Mouse (Mus musculus): ENCODE results near the gene Tvp23b. TPM values are rescaled to one million over a fixed set of nuclear protein-coding genes. Genes with fewer than 3 reads are reported as not detected.
A peak's percentile ranks its signal among the peaks of the same experiment; 100 is the strongest.

The Tvp23b gene
- polyA plus RNA-seq, 1 experiment from 2014 or later, result 42.2 TPM

DNA sequence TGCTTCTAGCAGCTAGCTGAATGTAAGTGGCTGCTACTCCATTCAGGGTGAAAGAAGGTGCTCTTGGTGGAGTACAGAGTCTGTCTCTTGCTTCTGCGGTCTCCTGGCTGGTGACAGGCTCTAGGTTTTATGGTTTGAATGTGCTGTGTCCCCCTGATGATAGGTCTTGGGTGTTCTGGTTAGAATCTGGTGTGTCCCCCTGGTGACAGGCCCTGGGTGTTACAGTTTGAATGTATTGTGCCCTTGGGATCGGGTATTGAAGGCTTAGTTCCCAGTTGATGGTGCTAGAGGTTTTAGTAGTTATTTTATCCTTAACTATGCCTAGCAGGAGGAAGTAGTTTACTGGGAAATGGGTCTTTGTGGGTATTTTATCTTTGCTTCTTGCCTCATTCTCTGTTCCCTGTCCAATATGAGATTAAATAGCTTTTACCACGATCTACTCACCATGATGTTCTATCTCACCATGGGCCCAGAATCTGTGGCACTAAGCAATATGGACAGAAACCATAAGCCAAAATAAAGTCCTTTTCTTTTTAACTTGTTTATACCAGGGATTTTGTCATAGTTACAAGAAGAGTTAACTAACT, 30.6 kb downstream of the Tvp23b start:
- Histone ChIP-seq H3K27ac (no peak overlapping the region), H3K4me2 (no peak overlapping the region), H3K36me3 (replicated peaks) (no peaks in the 10 kb centered on the region), H3K4me1 (peaks cover 7% of the 10 kb centered on the region; the same call in 1 of the 2 replicates), H3K27me3 (no peaks in the 10 kb centered on the region), H3K9me3 (no peaks in the 10 kb centered on the region), H3K9ac (no peak overlapping the region), H3K4me3 (replicated peaks) (no peak overlapping the region)
- ATAC-seq (ENCODE audit: low FRiP score), result no peak
- 79% methylated on average over 3 of the region's 3 CpGs for WGBS

DNA sequence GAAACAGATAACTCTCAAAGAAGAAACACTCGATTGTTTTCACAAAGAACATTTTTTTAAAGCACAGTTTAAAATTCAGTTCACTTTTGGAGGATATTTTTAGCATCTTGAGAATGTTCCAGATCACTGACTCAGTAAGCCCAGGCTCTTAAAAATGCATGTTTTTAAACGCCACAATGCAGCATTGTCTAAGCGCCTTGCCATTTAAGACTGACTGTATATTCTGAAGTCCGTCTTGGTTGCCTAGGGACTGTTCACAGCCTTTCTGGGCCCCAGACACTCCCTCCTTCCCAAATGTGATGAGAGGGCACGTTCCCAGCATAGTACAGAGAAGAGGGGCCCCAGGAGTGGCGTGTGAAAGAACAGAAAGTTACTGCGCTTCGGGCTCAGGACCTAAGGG, 32.1 kb downstream of the Tvp23b start:
- Histone ChIP-seq H3K4me2 (no peak overlapping the region), H3K9me3 (no peaks in the 10 kb centered on the region), H3K4me1 (peaks cover 7% of the 10 kb centered on the region; the same call in 1 of the 2 replicates), H3K36me3 (replicated peaks) (no peaks in the 10 kb centered on the region), H3K27ac (no peak overlapping the region), H3K9ac (no peak overlapping the region), H3K27me3 (no peaks in the 10 kb centered on the region), H3K4me3 (replicated peaks) (no peak overlapping the region)
- no peak for ATAC-seq (ENCODE audit: low FRiP score)
- 47% methylated on average over 8 of the region's 8 CpGs for WGBS

DNA sequence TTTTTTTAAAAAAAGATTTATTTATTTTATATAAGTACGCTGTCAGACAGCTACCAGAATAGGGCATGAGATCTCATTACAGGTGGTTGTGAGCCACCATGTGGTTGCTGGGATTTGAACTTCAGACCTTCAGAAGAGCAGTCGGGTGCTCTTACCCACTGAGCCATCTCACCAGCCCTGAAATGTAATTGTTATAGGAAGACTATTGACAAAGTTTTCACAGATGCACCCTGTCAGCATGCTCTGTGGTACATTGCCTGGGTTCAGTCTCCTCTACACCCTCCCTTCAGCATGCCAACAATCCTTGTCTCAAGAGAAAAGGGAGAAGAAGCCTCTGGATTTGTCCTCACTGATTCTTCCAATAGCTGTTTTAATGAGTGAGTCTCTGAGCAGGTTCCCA, 33.9 kb downstream of the Tvp23b start:
- Histone ChIP-seq H3K9me3 (no peaks in the 10 kb centered on the region), H3K4me2 (no peak overlapping the region), H3K4me1 (peaks cover 7% of the 10 kb centered on the region; the same call in 1 of the 2 replicates), H3K36me3 (replicated peaks) (no peaks in the 10 kb centered on the region), H3K4me3 (replicated peaks) (no peak overlapping the region), H3K9ac (no peak overlapping the region), H3K27ac (no peak overlapping the region), H3K27me3 (no peaks in the 10 kb centered on the region)
- 91% methylated on average over 2 of the region's 2 CpGs for WGBS
- no peak for ATAC-seq (ENCODE audit: low FRiP score)

DNA sequence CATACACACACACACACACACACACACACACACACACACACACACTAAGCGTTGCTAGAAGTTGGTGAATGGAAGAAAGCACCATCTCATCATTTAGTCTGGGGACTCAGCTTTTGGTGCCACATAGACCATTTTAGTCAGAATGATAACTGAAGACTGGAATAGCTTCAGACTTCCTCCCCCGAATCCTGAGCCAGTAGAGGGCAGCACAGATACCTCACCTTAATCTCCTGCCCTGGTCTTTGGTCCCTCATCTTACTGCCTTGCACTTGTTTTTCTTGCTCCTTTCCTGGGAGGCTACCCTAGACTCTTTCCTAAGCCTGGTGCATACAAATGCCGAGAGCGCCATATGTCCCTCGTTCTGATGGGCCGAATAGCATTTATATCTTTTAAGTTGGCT, 35.3 kb downstream of the Tvp23b start:
- Histone ChIP-seq H3K4me1 (peaks cover 7% of the 10 kb centered on the region; the same call in 1 of the 2 replicates), H3K4me3 (replicated peaks) (no peak overlapping the region), H3K9me3 (peaks cover 2% of the 10 kb centered on the region; the same call in 1 of the 2 replicates), H3K4me2 (no peak overlapping the region), H3K27ac (no peak overlapping the region), H3K27me3 (no peaks in the 10 kb centered on the region), H3K36me3 (replicated peaks) (no peaks in the 10 kb centered on the region), H3K9ac (no peak overlapping the region)
- WGBS, result 73% methylated on average over 6 of the region's 6 CpGs
- ATAC-seq (ENCODE audit: low FRiP score), result no peak

DNA sequence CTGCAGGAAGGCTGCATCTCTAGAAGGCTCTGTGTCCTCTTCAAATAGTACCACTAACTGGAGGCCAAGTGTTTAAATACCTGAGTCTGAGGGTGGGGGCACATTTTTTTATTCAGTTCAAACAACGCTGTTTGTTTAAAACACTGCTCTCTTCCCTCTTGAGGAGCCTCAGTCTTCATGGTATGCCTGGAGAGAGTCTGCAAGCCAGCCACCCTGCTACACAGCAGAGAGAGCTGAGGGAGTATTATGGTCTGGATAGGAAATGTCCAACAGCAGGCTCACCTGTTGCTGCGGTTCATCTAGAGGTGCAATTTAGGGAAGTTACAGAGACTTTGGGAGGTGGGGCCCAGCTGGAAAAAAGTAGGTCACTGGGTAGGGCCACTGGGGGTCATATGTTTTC, 36.2 kb downstream of the Tvp23b start:
- H3K4me3 ChIP-seq (replicated peaks), result no peak overlapping the region
- ATAC-seq (ENCODE audit: low FRiP score), result no peak
- no peaks in the 10 kb centered on the region for H3K36me3 ChIP-seq (replicated peaks)
- no peak overlapping the region for H3K4me2 ChIP-seq
- peaks cover 4% of the 10 kb centered on the region; the same call in 1 of the 2 replicates for H3K9me3 ChIP-seq
- 86% methylated on average over 2 of the region's 2 CpGs for WGBS
- no peaks in the 10 kb centered on the region for H3K27me3 ChIP-seq
- no peak overlapping the region for H3K9ac ChIP-seq
- no peak overlapping the region for H3K27ac ChIP-seq
- H3K4me1 ChIP-seq, result peaks cover 7% of the 10 kb centered on the region; the same call in 1 of the 2 replicates

DNA sequence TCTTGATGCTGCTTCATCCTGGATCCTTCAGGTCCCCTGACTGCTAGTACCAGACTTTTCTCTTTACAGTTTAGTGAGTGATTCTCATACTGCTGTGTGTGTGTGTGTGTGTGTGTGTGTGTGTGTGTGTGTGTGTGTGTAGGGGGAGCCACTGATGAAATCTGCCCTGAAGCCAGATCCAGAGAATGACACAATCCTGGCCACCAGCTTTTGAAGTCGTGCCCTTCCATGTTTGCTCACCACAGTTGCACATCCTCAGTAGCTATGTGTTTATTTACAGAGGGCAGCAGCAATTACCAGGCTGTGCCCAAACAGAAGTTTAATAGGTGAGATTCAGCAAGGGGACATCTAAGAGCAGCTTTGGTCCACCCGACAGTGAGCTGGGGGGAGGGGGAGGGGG, 37.5 kb downstream of the Tvp23b start:
- no peak overlapping the region for H3K4me3 ChIP-seq (replicated peaks)
- H3K4me1 ChIP-seq, result peaks cover 5% of the 10 kb centered on the region; the same call in 1 of the 2 replicates
- H3K27me3 ChIP-seq, result no peaks in the 10 kb centered on the region
- no peak overlapping the region for H3K4me2 ChIP-seq
- H3K9ac ChIP-seq, result no peak overlapping the region
- no peak overlapping the region for H3K27ac ChIP-seq
- H3K9me3 ChIP-seq, result peaks cover 4% of the 10 kb centered on the region; the same call in 1 of the 2 replicates
- no peaks in the 10 kb centered on the region for H3K36me3 ChIP-seq (replicated peaks)
- 47% methylated on average over 2 of the region's 2 CpGs for WGBS
- no peak for ATAC-seq (ENCODE audit: low FRiP score)

DNA sequence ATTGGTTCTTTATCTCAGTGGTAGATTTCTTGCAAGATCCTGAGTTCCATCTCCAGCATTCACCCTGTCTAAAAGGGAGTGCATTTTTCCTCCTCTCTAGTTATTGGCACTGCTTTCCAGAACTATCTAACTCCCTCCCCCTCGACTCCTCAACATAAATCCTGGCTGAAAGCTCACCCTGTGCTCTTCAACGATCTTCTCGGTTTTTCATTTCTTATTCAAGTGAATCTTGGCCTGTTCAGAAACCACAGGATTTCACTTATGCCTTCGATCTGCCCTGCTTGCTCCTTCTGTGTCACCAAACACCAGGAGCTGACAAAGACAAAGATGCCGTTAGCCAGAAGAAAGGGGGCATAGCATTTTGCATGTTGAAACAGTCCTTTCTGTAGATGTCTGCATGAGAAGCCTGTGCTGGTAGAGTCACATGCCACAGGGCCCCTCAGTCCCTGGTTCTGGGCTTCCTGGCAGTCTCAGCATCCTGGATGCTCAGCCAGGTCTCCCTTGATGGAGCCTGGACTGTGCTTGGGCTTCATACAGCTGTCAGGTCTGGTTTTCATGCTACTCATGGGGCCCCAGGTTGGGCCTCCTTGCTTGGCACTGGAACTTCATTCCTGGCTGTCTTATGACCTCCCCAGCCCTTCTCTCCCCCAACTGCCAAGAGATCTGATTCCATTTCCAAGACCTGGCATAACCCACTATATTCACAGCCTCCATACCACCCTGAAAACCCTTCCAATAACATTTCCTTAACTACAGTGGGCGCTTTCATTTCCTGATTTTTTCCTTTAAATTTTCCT, 40.9 kb downstream of the Tvp23b start:
- Histone ChIP-seq H3K4me3 (replicated peaks) (no peak overlapping the region), H3K9ac (no peak overlapping the region), H3K4me1 (0 out of 2 replicates have a peak, but pooled peaks cover 5% of the 10 kb centered on the region), H3K9me3 (peaks cover 4% of the 10 kb centered on the region; the same call in 1 of the 2 replicates), H3K27ac (no peak overlapping the region), H3K27me3 (no peaks in the 10 kb centered on the region), H3K4me2 (peak overlapping the region; percentile 49; the same call in 1 of the 2 replicates), H3K36me3 (replicated peaks) (no peaks in the 10 kb centered on the region)
- WGBS, result 78% methylated on average over 6 of the region's 6 CpGs
- ATAC-seq (ENCODE audit: low FRiP score), result no peak

DNA sequence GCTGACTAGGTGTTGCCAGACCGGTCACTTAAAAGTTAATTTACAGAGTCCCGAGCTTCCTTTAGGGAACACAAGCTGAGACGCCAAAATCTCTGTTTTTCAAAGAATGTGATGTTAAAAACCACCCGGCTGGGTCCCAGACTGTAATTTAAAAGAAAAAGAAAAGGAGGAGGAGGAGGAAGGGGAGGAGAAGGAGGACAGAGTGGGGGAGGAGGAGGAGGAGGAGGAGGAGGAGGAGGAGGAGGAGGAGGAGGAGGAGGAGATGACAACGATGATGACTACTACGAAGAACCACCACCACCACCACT, 41.4 kb downstream of the Tvp23b start:
- H3K4me1 ChIP-seq, result 0 out of 2 replicates have a peak, but pooled peaks cover 5% of the 10 kb centered on the region
- peak overlapping the region; percentile 49 for H3K4me2 ChIP-seq
- no peak for ATAC-seq (ENCODE audit: low FRiP score)
- H3K36me3 ChIP-seq (replicated peaks), result no peaks in the 10 kb centered on the region
- peak overlapping the region; percentile 30 for H3K4me3 ChIP-seq (replicated peaks)
- no peak overlapping the region for H3K27ac ChIP-seq
- peaks cover 4% of the 10 kb centered on the region; the same call in 1 of the 2 replicates for H3K9me3 ChIP-seq
- no peaks in the 10 kb centered on the region for H3K27me3 ChIP-seq
- H3K9ac ChIP-seq, result 0 out of 2 replicates have a peak overlapping the region, but pooled peaks have one; percentile 29
- WGBS, result 39% methylated on average over 4 of the region's 6 CpGs

DNA sequence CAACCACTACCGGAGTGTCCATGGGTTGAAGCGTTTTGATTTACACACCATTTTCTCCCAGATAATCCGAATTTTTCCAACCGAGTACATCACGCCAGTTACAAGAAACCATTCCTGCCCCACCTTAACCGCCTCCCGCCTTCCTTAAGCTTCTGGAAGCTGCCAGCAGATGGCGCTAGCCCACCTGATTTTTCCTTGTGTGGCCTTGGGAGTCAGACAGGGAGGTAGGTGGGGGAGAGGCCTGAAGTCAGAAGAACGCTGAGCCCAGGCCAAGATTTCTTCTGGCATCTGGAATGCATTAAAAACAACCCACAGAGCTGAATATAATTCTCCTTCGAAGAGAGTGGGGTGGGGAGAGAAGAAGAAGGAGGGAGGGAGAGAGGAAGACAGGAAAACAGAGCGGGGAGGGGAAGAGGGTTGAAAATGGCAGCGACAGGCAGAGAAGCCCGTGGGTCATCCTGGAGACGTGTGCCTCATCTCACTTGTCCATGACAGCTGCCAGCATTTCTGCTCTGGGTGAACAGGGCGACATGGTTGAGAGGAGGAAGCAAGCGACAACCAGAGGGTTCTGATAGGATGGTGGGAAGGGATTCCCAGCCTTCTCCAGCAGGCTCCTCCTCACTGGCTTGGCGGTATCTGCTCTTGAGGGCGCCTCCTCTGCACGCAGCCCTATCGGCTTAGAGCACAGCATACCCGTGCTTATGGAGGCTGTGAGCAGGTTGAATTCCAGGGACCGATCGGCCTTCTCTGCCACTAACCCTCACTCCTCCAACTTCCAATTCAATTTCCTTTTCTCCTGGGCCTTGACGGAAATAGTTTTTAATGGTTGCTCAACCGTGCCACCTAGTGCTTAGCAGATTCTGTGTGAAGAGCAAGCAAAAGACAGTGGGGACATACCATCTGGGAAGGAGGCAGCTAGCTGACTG, 42.1 kb downstream of the Tvp23b start:
- Histone ChIP-seq H3K9ac (0 out of 2 replicates have a peak overlapping the region, but pooled peaks have one; percentile 29), H3K27ac (0 out of 2 replicates have a peak overlapping the region, but pooled peaks have one; percentile 0), H3K36me3 (replicated peaks) (no peaks in the 10 kb centered on the region), H3K4me1 (0 out of 2 replicates have a peak, but pooled peaks cover 5% of the 10 kb centered on the region), H3K4me2 (peak overlapping the region; percentile 49), H3K4me3 (replicated peaks) (peak overlapping the region; percentile 30), H3K27me3 (no peaks in the 10 kb centered on the region), H3K9me3 (peaks cover 4% of the 10 kb centered on the region; the same call in 1 of the 2 replicates)
- 35% methylated on average over 25 of the region's 25 CpGs for WGBS
- peak; percentile 78 for ATAC-seq (ENCODE audit: low FRiP score)

DNA sequence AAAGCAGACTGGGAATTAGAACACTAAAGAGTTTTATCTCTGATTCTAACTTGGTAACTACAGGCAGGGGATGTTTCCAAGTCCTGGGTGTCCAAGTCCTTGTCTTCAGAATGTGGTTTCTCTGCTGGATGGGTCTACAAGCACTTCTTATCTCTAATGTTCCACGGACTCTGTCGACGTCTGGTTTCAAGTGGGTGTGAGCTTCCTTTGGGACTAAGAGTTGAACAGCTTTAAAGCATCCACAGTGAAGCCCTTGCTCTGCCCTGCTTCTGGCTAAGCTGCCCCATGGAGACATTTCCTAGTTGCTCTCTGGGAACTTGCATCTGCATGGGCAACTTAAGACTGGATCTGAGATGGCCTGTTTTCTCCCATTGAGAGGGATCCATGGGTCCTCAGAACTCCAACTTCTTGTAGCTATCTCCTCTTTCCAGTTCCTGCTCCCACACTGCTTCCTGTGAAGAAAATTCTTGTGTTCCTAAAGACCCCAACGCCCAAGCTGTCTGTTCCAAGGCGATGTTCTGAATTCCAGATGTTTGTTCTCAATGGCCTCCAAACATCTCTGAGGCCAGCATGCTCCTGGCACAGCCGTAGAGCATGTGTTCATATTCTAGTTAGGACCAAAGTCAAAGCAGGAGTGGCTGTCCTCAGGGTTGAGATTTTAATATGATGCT, 45.0 kb downstream of the Tvp23b start:
- Histone ChIP-seq H3K4me3 (replicated peaks) (no peak overlapping the region), H3K9me3 (peaks cover 4% of the 10 kb centered on the region; the same call in 1 of the 2 replicates), H3K4me2 (no peak overlapping the region), H3K36me3 (replicated peaks) (no peaks in the 10 kb centered on the region), H3K9ac (no peak overlapping the region), H3K27ac (no peak overlapping the region), H3K4me1 (0 out of 2 replicates have a peak, but pooled peaks cover 5% of the 10 kb centered on the region), H3K27me3 (no peaks in the 10 kb centered on the region)
- ATAC-seq (ENCODE audit: low FRiP score), result no peak
- 91% methylated on average over 6 of the region's 6 CpGs for WGBS

DNA sequence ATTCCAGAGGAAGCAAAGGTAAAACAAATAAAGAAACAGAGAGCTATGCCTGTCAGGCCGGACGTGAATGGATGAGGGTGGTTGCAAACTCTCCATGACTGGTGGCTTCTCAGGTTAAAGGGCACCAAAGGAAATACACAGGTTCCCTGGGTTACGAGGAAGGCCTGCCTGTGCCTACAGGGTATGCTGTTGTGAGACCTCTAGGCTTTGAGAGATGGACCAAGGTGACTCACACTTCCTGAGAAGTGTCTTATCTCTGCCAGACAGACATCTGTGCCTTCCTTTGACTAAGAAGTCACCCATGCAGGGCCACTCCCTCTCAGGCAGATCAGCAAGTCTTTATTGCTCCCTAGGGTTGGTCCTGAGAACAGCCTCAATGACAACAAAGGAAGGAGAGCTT, 50.5 kb downstream of the Tvp23b start:
- WGBS, result 79% methylated on average over 3 of the region's 3 CpGs
- ATAC-seq (ENCODE audit: low FRiP score), result no peak
- Histone ChIP-seq H3K4me1 (no peaks in the 10 kb centered on the region), H3K9me3 (no peaks in the 10 kb centered on the region), H3K27me3 (no peaks in the 10 kb centered on the region), H3K4me3 (replicated peaks) (no peak overlapping the region), H3K4me2 (no peak overlapping the region), H3K36me3 (replicated peaks) (no peaks in the 10 kb centered on the region), H3K27ac (no peak overlapping the region), H3K9ac (no peak overlapping the region)
